Mouse (Mus musculus): ENCODE measurements around the gene Batf3. TPM values are rescaled to one million over a fixed set of nuclear protein-coding genes. Genes with fewer than 3 reads are reported as not detected.

Batf3 gene
- polyA plus RNA-seq, 1 experiment from 2014 or later, result 2.9 TPM

GRCm38 (mm10) chr1:191153052-191153451 lies 55.4 kb downstream of the Batf3 start:
- POLR2A ChIA-PET, result no interaction called here
- no peaks in the 10 kb centered on the region for H3K27me3 ChIP-seq
- peak; percentile 68 for TF ChIP-seq CTCF (IDR thresholded peaks at IDR 0.05)
- no peak for ATAC-seq
- DNase-seq (ENCODE audit: low read depth, low spot score), result no peak
- CTCF ChIA-PET, result interaction anchor here (0.8 to 2.0 kb wide), 4 partner anchors 15 to 75 kb away, joined by 3 to 11 read pairs (median 4); no protein-coding TSS in a partner anchor
- in situ Hi-C loops (cut with MboI; ENCODE audit: low pct_unique_long_range_greater_than_20kb), result no loop called here

GRCm38 (mm10) chr1:191154314-191154713 lies 56.7 kb downstream of the Batf3 start:
- no peaks in the 10 kb centered on the region for H3K27me3 ChIP-seq
- DNase-seq (ENCODE audit: low read depth, low spot score) (peak; percentile 81), ATAC-seq (peak; percentile 82)
- no peak for TF ChIP-seq CTCF (IDR thresholded peaks at IDR 0.05)
- in situ Hi-C loops (cut with MboI; ENCODE audit: low pct_unique_long_range_greater_than_20kb), result no loop called here
- ChIA-PET POLR2A (interaction anchor here (1.1 kb wide), 1 partner anchor 25 kb away, joined by 3 read pairs; no protein-coding TSS in a partner anchor), CTCF (interaction anchor here (0.9 to 2.0 kb wide), 8 partner anchors 11 to 123 kb away, joined by 3 to 11 read pairs (median 3); no protein-coding TSS in a partner anchor)

Other genes with a start within 250 kb of the Batf3 start
- 16.5 TPM for gene Rps6kc1, start 186.1 kb upstream of the Batf3 start, polyA plus RNA-seq (2021)
- 54.1 TPM for gene Angel2, start 172.7 kb upstream of the Batf3 start, polyA plus RNA-seq (2021)
- 5.4 TPM for gene Vash2, start 118.6 kb upstream of the Batf3 start, polyA plus RNA-seq (2021)
- 20.0 TPM for gene Flvcr1, start 71.7 kb upstream of the Batf3 start, polyA plus RNA-seq (2021)
- gene Spata45, start 61.2 kb upstream of the Batf3 start, polyA plus RNA-seq (2021), result not detected
- gene Tatdn3, start 34.9 kb upstream of the Batf3 start, polyA plus RNA-seq (2021), result 18.7 TPM
- 7.1 TPM for gene Nsl1, start 34.8 kb upstream of the Batf3 start, polyA plus RNA-seq (2021)
- 0.08 TPM for gene Fam71a, start 67.0 kb downstream of the Batf3 start, polyA plus RNA-seq (2021)
- 47.6 TPM for gene Atf3, start 120.2 kb downstream of the Batf3 start, polyA plus RNA-seq (2021)
- 145 TPM for gene Nenf, start 220.3 kb downstream of the Batf3 start, polyA plus RNA-seq (2021)
- gene Tmem206, start 228.1 kb downstream of the Batf3 start, polyA plus RNA-seq (2021), result 21.9 TPM